ENCODE assay signal across 8 mouse cellular contexts in genomic region chr9:107297059-107297458, GRCm38 (mm10). TPM values are rescaled to one million over a fixed set of nuclear protein-coding genes. Genes with fewer than 3 reads are reported as not detected.
A peak's percentile ranks its signal among the peaks of the same experiment; 100 is the strongest.
DNase-seq lines count a peak whose midpoint lies in the region; ATAC-seq and TF ChIP-seq lines count a peak whose summit lies in the region.

No protein-coding gene starts in this region.

- peak overlapping the region; percentile 65 for H3K9ac ChIP-seq in forebrain, embryonic 12.5 days
- peak overlapping the region; percentile 83 for H3K9ac ChIP-seq in liver, adult 2 months (ENCODE audit: low read depth, low read length)
- H3K9ac ChIP-seq in neural tube, embryonic 14.5 days (replicated peaks; ENCODE audit: low read depth, low read length) = peak overlapping the region; percentile 69

- ATAC-seq in forebrain, embryonic 12.5 days (ENCODE audit: low FRiP score) = peak; percentile 21; the same call in 1 of the 2 replicates
- peak; percentile 25; the same call in 1 of the 2 replicates for ATAC-seq in neural tube, embryonic 14.5 days (ENCODE audit: low read depth)

- no peaks in the 10 kb centered on the region for H3K9me3 ChIP-seq in forebrain, embryonic 12.5 days
- H3K9me3 ChIP-seq in neural tube, embryonic 14.5 days (ENCODE audit: control insufficient read depth, low read length) = no peaks in the 10 kb centered on the region

- peak overlapping the region; percentile 78 for H3K4me2 ChIP-seq in forebrain, embryonic 12.5 days
- peak overlapping the region; percentile 89 for H3K4me2 ChIP-seq in neural tube, embryonic 14.5 days (ENCODE audit: low read depth, low read length)

- H3K4me1 ChIP-seq in kidney, adult 2 months (ENCODE audit: control insufficient read depth, insufficient read depth, low read length) = peaks cover 26% of the 10 kb centered on the region
- H3K4me1 ChIP-seq in forebrain, embryonic 12.5 days = peaks cover 19% of the 10 kb centered on the region
- peaks cover 31% of the 10 kb centered on the region for H3K4me1 ChIP-seq in liver, adult 2 months (ENCODE audit: control insufficient read depth, insufficient read depth, low read length)
- peaks cover 5% of the 10 kb centered on the region; the same call in 1 of the 2 replicates for H3K4me1 ChIP-seq in neural tube, embryonic 14.5 days (ENCODE audit: control insufficient read depth, insufficient read depth, low read length)

- TF ChIP-seq POLR2A in kidney, adult 2 months (IDR thresholded peaks at IDR 0.05; ENCODE audit: low read depth, low read length) = no peak
- no peak for TF ChIP-seq POLR2A in liver, adult 2 months (IDR thresholded peaks at IDR 0.05; ENCODE audit: extremely low read depth, insufficient read depth, low read length)

- H3K27ac ChIP-seq in kidney, adult 2 months (ENCODE audit: insufficient read depth, low read depth, low read length) = peak overlapping the region; percentile 94
- 0 out of 2 replicates have a peak overlapping the region, but pooled peaks have one; percentile 26 for H3K27ac ChIP-seq in forebrain, embryonic 12.5 days
- H3K27ac ChIP-seq in liver, adult 2 months (replicated peaks; ENCODE audit: insufficient read depth, low read depth, low read length) = peak overlapping the region; percentile 99
- H3K27ac ChIP-seq in neural tube, embryonic 14.5 days (ENCODE audit: low read depth, low read length) = no peak overlapping the region

- H3K4me3 ChIP-seq in kidney, adult 2 months (ENCODE audit: insufficient read depth, low read depth, low read length) = peak overlapping the region; percentile 77
- peak overlapping the region; percentile 64 for H3K4me3 ChIP-seq in forebrain, embryonic 12.5 days (replicated peaks)
- peak overlapping the region; percentile 66 for H3K4me3 ChIP-seq in liver, adult 2 months (ENCODE audit: insufficient read depth, low read depth, low read length)
- peak overlapping the region; percentile 73 for H3K4me3 ChIP-seq in neural tube, embryonic 14.5 days (ENCODE audit: low read depth, low read length)

- no peaks in the 10 kb centered on the region for H3K27me3 ChIP-seq in kidney, adult 2 months (replicated peaks; ENCODE audit: control insufficient read depth, insufficient read depth, low read length)
- peaks cover 34% of the 10 kb centered on the region for H3K27me3 ChIP-seq in forebrain, embryonic 12.5 days
- H3K27me3 ChIP-seq in liver, adult 2 months (ENCODE audit: control insufficient read depth, insufficient read depth, low read length) = no peaks in the 10 kb centered on the region
- no peaks in the 10 kb centered on the region for H3K27me3 ChIP-seq in neural tube, embryonic 14.5 days (ENCODE audit: control insufficient read depth, insufficient read depth, low read length)

- peaks cover 7% of the 10 kb centered on the region for H3K36me3 ChIP-seq in kidney, adult 2 months (ENCODE audit: control insufficient read depth, insufficient read depth, low read length)
- peaks cover 19% of the 10 kb centered on the region for H3K36me3 ChIP-seq in forebrain, embryonic 12.5 days (replicated peaks)
- peaks cover 23% of the 10 kb centered on the region for H3K36me3 ChIP-seq in liver, adult 2 months (ENCODE audit: control insufficient read depth, insufficient read depth, low read length)
- peaks cover 5% of the 10 kb centered on the region; the same call in 1 of the 2 replicates for H3K36me3 ChIP-seq in neural tube, embryonic 14.5 days (ENCODE audit: control insufficient read depth, insufficient read depth, low read length)

- DNase-seq in kidney, adult 2 months = peak; percentile 60
- DNase-seq in kidney, postnatal 10 days = no peak
- peak; percentile 84 for DNase-seq in liver, adult 2 months (ENCODE audit: extremely low read depth, low read depth, low spot score)
- no peak for DNase-seq in spleen, postnatal 14 days (ENCODE audit: low spot score in 2 of 2)
- no peak for DNase-seq in frontal cortex, postnatal 14 days (ENCODE audit: low spot score in 2 of 2)
- no peak for DNase-seq in ovary, postnatal 10 days (ENCODE audit: low spot score)

- 1% methylated on average over 16 of the region's 16 CpGs for WGBS in kidney, adult 2 months
- WGBS in forebrain, embryonic 12.5 days = 18% methylated on average over 16 of the region's 16 CpGs
- 2% methylated on average over 16 of the region's 16 CpGs for WGBS in liver, adult 2 months
- 17% methylated on average over 16 of the region's 16 CpGs for WGBS in neural tube, embryonic 14.5 days

- H3K79me2 ChIP-seq in liver, adult 2 months (ENCODE audit: control insufficient read depth, insufficient read depth, low read length) = peaks cover 12% of the 10 kb centered on the region; the same call in 1 of the 2 replicates

- TF ChIP-seq CTCF in kidney, adult 2 months (conservative IDR thresholded peaks at IDR 0.05; ENCODE audit: insufficient read depth, insufficient read length, low read depth, low read length) = no peak
- TF ChIP-seq CTCF in liver, adult 2 months (IDR thresholded peaks at IDR 0.05; ENCODE audit: low read depth, low read length) = no peak

RNA-seq across cellular contexts. Expression of gene Cish, which starts 1.2 kb away (rescaled TPM):
- 49.7 and 69.1 TPM in 2 replicates for polyA plus RNA-seq in kidney, adult 2 months (2012; rRNA removed)
- polyA plus RNA-seq in forebrain, embryonic 12.5 days (2016; fragmentation: Nextera tagmentation; extraction: Ambion mirVana) = 4.5 and 6.0 TPM in 2 replicates
- total RNA-seq in liver, adult 2 months (2014; rRNA removed) = 0.55 and 1.7 TPM in 2 replicates
- polyA plus RNA-seq in liver, adult 2 months (2012; rRNA removed) = 10.1 and 32.8 TPM in 2 replicates
- 5.4 and 7.7 TPM in 2 replicates for polyA plus RNA-seq in neural tube, embryonic 14.5 days (2014; fragmentation: Nextera tagmentation; extraction: Ambion mirVana)

RNA-seq across cellular contexts. Expression of gene Mapkapk3, which starts 7.4 kb away (rescaled TPM):
- polyA plus RNA-seq in kidney, adult 2 months (2012; rRNA removed) = 24.3 and 25.7 TPM in 2 replicates
- polyA plus RNA-seq in forebrain, embryonic 12.5 days (2016; fragmentation: Nextera tagmentation; extraction: Ambion mirVana) = 2.4 and 3.7 TPM in 2 replicates
- total RNA-seq in liver, adult 2 months (2014; rRNA removed) = 1.8 and 3.4 TPM in 2 replicates
- 3.9 and 6.0 TPM in 2 replicates for polyA plus RNA-seq in liver, adult 2 months (2012; rRNA removed)
- 2.1 and 2.2 TPM in 2 replicates for polyA plus RNA-seq in neural tube, embryonic 14.5 days (2014; fragmentation: Nextera tagmentation; extraction: Ambion mirVana)

RNA-seq across cellular contexts. Expression of gene Hemk1, which starts 41.1 kb away (rescaled TPM):
- 35.0 and 42.1 TPM in 2 replicates for polyA plus RNA-seq in kidney, adult 2 months (2012; rRNA removed)
- polyA plus RNA-seq in forebrain, embryonic 12.5 days (2016; fragmentation: Nextera tagmentation; extraction: Ambion mirVana) = 10.3 and 12.0 TPM in 2 replicates
- 14.4 and 18.4 TPM in 2 replicates for total RNA-seq in liver, adult 2 months (2014; rRNA removed)
- 19.6 and 28.1 TPM in 2 replicates for polyA plus RNA-seq in liver, adult 2 months (2012; rRNA removed)
- polyA plus RNA-seq in neural tube, embryonic 14.5 days (2014; fragmentation: Nextera tagmentation; extraction: Ambion mirVana) = 15.8 and 20.1 TPM in 2 replicates

RNA-seq across cellular contexts. Expression of gene 6430571L13Rik, which starts 43.3 kb away (rescaled TPM):
- polyA plus RNA-seq in kidney, adult 2 months (2012; rRNA removed) = 6.1 and 7.4 TPM in 2 replicates
- 2.2 and 2.9 TPM in 2 replicates for polyA plus RNA-seq in forebrain, embryonic 12.5 days (2016; fragmentation: Nextera tagmentation; extraction: Ambion mirVana)
- total RNA-seq in liver, adult 2 months (2014; rRNA removed) = 0.46 and 0.67 TPM in 2 replicates
- polyA plus RNA-seq in liver, adult 2 months (2012; rRNA removed) = 1.2 and 1.6 TPM in 2 replicates
- polyA plus RNA-seq in neural tube, embryonic 14.5 days (2014; fragmentation: Nextera tagmentation; extraction: Ambion mirVana) = 4.3 and 7.3 TPM in 2 replicates

Comparison
In these comparisons a context has a peak if more than half of its experiments do, and no peak if none do; other contexts are left out.
1. DNase-seq: peak in kidney, adult 2 months (single experiment) and liver, adult 2 months (single experiment); none in kidney, postnatal 10 days (single experiment), spleen, postnatal 14 days (0 of 2), frontal cortex, postnatal 14 days (0 of 2) and ovary, postnatal 10 days (single experiment).
2. Peak in every context shown above with its lines, with median percentiles within 50 percentile points of each other: H3K4me3 ChIP-seq and H3K9ac ChIP-seq.